Mouse (Mus musculus) midbrain, embryonic 10.5 days (tissue): ENCODE results near the gene Gabarapl2. TPM values are rescaled to one million over a fixed set of nuclear protein-coding genes. Genes with fewer than 3 reads are reported as not detected.
A peak's percentile ranks its signal among the peaks of the same experiment; 100 is the strongest.

Experiments
- DNase-seq: peaks from one replicate; pipeline ENCODE4 v3.0.0-alpha.2; 2017; ENCODE audit warnings: low spot score
- H3K27ac ChIP-seq: fragments of 300-500 bp; sonication (generic); replicated peaks from 2 replicates; pipeline ENCODE4 v1.5.1; 2016; ENCODE audit warnings: mild to moderate bottlenecking
- H3K27me3 ChIP-seq: fragments of 300-500 bp; sonication (generic); 2 replicates; pipeline ENCODE4 v1.6.1; 2016; ENCODE audit warnings: low read depth, mild to moderate bottlenecking; ENCODE audit not compliant: poor library complexity, severe bottlenecking
- H3K36me3 ChIP-seq: fragments of 300-500 bp; sonication (generic); 2 replicates; pipeline ENCODE4 v1.6.1; 2016; ENCODE audit warnings: mild to moderate bottlenecking, moderate library complexity
- H3K4me1 ChIP-seq: fragments of 300-500 bp; sonication (generic); 2 replicates; pipeline ENCODE4 v1.6.1; 2016
- H3K4me3 ChIP-seq: fragments of 300-500 bp; sonication (generic); 2 replicates; pipeline ENCODE4 v1.5.1; 2016; ENCODE audit warnings: mild to moderate bottlenecking, moderate library complexity
- H3K9me3 ChIP-seq: fragments of 300-500 bp; sonication (generic); replicated peaks from 2 replicates; pipeline ENCODE4 v1.6.1; 2016; ENCODE audit warnings: mild to moderate bottlenecking
- WGBS: fragments of 180-500 bp; shearing (Covaris S2); methylation state at CpG from one replicate; pipeline ENCODE4 v1.1.7; 2016; 5-methylcytosine and 5-hydroxymethylcytosine counted together
- polyA plus RNA-seq: library from polyadenylated mRNA; unstranded; fragments of >200 nt; fragmentation: Nextera tagmentation; extraction: Ambion mirVana; gene quantifications from 2 replicates; pipeline ENCODE4 v1.2.1, GENCODE M21; 2016

Gene Gabarapl2
- polyA plus RNA-seq, 1 experiment from 2014 or later: 235 TPM

DNA sequence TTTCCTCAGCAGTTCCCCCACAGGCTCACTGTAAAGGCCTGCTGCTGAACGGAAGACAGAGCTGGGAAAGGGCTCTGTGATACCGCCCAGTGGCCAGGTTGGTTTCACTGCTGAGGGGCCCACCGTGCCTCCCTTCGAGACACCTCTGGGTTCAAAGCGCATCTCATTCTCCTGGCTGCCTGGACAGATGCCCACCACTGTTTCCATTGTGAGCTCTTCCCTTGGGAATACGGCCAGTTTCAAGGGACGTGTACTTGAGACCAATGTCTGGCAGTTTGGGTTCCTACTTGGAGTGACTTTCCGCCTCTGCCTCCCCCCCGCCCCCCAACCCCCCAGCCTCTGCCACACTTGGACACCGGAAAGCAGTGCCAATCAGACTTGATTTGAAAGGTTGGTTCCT lies 22.6 kb downstream of the Gabarapl2 start:
- peaks cover 10% of the 10 kb centered on the region for H3K4me1 ChIP-seq
- 0 out of 2 replicates have a peak overlapping the region, but pooled peaks have one; percentile 3 for H3K27ac ChIP-seq
- H3K27me3 ChIP-seq: no peaks in the 10 kb centered on the region
- H3K4me3 ChIP-seq: no peak overlapping the region
- H3K9me3 ChIP-seq: no peaks in the 10 kb centered on the region
- WGBS: 69% methylated on average over 10 of the region's 10 CpGs
- peaks cover 40% of the 10 kb centered on the region for H3K36me3 ChIP-seq
- DNase-seq: no peak

DNA sequence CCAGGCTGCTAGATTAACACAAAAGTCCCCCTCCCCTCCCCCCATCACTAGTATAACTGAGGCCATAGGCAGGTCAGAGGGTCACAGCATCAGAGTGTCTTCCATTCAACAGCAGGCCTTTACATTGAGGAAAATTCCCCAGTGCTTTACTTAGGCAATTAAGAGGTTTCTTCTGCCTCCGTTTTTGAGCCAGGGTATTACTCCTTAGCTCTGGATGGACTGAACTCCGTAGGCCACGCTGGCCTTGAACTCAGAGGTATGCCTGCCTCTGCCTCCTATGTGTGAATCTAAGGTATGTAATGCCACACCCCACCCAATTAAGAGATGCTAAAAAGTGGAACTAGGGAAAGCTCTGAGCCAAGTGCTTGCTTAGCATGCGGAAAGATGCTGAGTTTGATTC lies 23.0 kb downstream of the Gabarapl2 start:
- no peak overlapping the region for H3K4me3 ChIP-seq
- DNase-seq: no peak
- H3K27me3 ChIP-seq: no peaks in the 10 kb centered on the region
- no peaks in the 10 kb centered on the region for H3K9me3 ChIP-seq
- peaks cover 10% of the 10 kb centered on the region for H3K4me1 ChIP-seq
- 73% methylated on average over 4 of the region's 4 CpGs for WGBS
- H3K27ac ChIP-seq: no peak overlapping the region
- peaks cover 40% of the 10 kb centered on the region for H3K36me3 ChIP-seq

DNA sequence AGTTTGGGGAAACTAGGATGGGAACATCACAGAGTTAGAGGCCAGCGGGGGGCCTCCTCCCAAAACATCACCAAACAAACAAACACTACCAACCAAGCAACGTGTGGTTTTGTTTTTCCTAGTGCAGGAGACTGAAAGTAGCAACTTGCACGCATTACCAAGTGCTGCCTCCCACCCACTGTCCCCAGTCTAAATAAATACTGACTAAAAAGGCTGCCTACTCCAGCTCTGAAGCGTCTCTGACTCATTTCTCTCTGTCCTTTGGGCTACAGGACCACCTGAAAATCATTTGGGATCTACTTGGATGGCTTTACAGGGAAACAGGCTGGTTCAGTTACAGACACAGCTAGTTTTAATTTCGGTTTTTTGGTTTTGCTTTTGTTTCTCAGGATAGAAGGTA lies 23.8 kb downstream of the Gabarapl2 start:
- WGBS: 58% methylated on average over 5 of the region's 5 CpGs
- DNase-seq: no peak
- H3K36me3 ChIP-seq: peaks cover 35% of the 10 kb centered on the region

DNA sequence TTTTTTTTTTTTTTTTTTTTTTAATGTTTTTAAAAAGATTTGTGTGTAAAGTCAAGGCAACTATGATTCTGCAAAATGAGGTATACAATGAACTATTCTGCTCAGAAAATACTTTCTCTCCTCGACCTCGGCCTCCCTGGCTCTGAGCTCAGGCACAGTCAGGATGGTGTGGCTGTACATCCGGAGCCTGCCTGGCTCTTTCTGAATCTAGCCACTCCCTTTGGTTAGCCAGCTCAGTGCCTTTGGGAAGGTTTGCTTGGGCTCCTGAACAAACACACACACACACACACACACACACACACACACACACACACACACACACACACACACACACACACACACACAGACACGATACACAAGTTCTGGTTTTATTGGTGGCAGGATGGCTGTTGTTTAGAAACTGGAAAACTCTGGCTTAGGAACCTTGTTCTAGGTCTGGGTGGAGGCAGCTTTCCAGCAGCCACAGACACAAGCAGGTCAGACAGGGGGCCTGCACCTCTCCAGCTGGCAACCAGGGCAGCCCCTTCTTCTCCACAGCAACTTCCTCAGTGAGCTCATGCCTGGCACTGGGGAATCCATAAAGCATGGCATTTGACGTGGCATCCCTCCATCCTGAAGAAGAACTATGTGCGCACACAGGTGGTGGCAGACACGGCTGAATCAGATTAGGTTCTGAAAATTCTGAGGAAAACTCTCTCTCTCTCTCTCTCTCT lies 24.5 kb downstream of the Gabarapl2 start:
- no peak overlapping the region for H3K27ac ChIP-seq
- H3K27me3 ChIP-seq: no peaks in the 10 kb centered on the region
- 76% methylated on average over 7 of the region's 7 CpGs for WGBS
- peaks cover 32% of the 10 kb centered on the region for H3K36me3 ChIP-seq
- H3K9me3 ChIP-seq: no peaks in the 10 kb centered on the region
- H3K4me3 ChIP-seq: no peak overlapping the region
- no peak for DNase-seq
- H3K4me1 ChIP-seq: peaks cover 10% of the 10 kb centered on the region

More for the DNA sequence above, 23.8 kb downstream of the Gabarapl2 start:
- no peaks in the 10 kb centered on the region for H3K9me3 ChIP-seq
- H3K4me3 ChIP-seq: no peak overlapping the region
- H3K4me1 ChIP-seq: peaks cover 10% of the 10 kb centered on the region
- H3K27me3 ChIP-seq: no peaks in the 10 kb centered on the region
- no peak overlapping the region for H3K27ac ChIP-seq

DNA sequence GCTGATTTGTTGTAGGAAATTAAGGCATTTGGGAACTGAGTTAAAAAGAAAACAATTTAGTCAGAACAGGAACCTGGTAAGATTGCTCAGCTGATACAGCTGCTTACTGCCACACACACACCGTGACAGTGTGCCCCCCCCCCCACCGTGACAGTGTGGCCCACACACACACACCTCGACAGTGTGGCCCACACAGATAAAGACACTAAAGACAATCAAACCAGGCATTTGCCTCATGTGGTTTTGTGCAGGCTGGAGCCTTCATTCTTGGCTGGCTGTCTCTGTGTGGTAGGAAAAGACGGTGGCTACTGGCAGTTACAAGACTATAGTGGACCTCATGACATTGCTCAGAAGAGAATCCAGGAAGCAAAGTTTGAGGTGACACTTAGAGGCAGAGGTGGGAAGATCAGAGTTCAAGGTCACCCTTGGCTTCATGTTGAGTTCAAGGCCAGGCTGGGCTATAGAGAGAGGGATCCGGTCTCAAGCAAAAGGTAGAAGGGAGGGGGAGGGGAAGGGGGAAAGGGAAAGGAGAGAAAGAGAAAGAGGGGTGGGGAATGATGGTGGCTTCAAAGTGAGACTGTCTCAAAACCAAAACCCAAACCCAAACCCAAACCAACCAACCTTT lies 26.9 kb downstream of the Gabarapl2 start:
- no peak for DNase-seq

DNA sequence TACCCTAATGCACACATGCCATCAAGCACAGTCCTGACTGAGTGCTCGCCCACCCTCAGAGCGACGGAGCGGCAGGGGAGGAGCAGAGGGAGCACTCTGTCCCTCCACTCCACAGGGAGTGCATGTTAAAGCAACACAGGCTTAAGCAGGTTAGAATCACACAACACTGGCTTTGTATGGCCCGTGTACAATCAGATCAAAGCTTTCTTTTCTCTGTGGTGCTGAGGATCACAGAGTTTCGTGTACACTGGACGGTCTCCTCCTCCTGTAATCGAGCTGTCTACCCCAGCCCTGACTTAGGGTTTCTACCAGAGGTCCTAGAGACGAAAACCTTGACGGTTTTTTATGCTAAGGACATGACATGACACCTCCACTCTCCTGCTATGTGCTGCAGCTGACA lies 28.0 kb downstream of the Gabarapl2 start:
- WGBS: 78% methylated on average over 10 of the region's 10 CpGs
- peaks cover 4% of the 10 kb centered on the region for H3K4me1 ChIP-seq
- no peak overlapping the region for H3K4me3 ChIP-seq
- H3K27ac ChIP-seq: no peak overlapping the region
- H3K27me3 ChIP-seq: no peaks in the 10 kb centered on the region
- peaks cover 59% of the 10 kb centered on the region for H3K36me3 ChIP-seq
- peaks cover 4% of the 10 kb centered on the region; the same call in 1 of the 2 replicates for H3K9me3 ChIP-seq
- DNase-seq: no peak

More for the DNA sequence above, 26.9 kb downstream of the Gabarapl2 start:
- peaks cover 47% of the 10 kb centered on the region for H3K36me3 ChIP-seq
- H3K4me1 ChIP-seq: peaks cover 10% of the 10 kb centered on the region
- H3K27me3 ChIP-seq: no peaks in the 10 kb centered on the region
- no peak overlapping the region for H3K27ac ChIP-seq
- H3K4me3 ChIP-seq: no peak overlapping the region
- H3K9me3 ChIP-seq: no peaks in the 10 kb centered on the region
- 92% methylated on average over 5 of the region's 5 CpGs for WGBS

DNA sequence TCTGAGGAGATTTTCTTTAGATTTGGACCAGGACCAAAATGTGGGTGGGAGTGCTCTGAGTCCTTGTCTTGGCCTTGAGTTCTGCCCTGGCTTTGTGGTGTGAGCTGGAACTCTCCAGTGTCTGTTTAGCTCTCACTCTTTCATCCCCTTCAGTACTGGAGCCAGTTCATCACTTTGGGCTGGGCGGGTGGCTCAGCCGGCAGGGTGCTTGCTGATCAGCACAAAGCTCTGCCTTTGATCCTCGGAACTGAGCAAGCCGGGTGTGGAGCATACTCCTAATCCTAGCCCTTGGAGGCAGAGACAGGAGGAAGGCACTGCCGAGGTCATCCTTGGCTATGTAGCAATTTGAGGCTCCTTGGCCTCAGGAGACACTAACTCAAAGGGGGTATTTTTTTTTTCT lies 28.5 kb downstream of the Gabarapl2 start:
- Histone ChIP-seq H3K4me3 (no peak overlapping the region), H3K4me1 (no peaks in the 10 kb centered on the region), H3K9me3 (peaks cover 8% of the 10 kb centered on the region), H3K36me3 (peaks cover 63% of the 10 kb centered on the region), H3K27ac (no peak overlapping the region), H3K27me3 (no peaks in the 10 kb centered on the region)
- WGBS: 31% methylated on average over 5 of the region's 5 CpGs
- no peak for DNase-seq

DNA sequence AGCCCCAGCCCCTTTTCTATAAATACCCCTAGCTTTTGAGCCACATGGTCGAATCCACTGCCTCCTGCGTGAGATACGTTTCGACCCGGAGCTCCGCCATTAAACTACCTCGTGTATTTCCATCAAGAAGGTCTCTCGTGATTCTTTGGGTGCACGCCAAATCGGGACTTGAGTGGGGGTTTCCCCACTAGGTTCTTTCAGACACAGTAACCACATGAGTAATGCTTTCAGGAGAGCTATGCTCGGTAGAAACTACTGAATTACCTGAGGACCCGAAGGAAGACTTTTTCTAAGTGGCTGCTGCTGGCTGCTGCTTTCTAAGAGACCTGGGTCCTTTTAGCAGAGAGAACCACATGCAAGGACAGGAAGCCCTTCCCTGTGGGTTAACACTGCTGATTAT lies 33.6 kb downstream of the Gabarapl2 start:
- Histone ChIP-seq H3K9me3 (peaks cover 12% of the 10 kb centered on the region), H3K4me1 (peaks cover 4% of the 10 kb centered on the region; the same call in 1 of the 2 replicates), H3K36me3 (peaks cover 90% of the 10 kb centered on the region), H3K27me3 (no peaks in the 10 kb centered on the region), H3K4me3 (no peak overlapping the region), H3K27ac (no peak overlapping the region)
- WGBS: 97% methylated on average over 12 of the region's 12 CpGs
- no peak for DNase-seq

DNA sequence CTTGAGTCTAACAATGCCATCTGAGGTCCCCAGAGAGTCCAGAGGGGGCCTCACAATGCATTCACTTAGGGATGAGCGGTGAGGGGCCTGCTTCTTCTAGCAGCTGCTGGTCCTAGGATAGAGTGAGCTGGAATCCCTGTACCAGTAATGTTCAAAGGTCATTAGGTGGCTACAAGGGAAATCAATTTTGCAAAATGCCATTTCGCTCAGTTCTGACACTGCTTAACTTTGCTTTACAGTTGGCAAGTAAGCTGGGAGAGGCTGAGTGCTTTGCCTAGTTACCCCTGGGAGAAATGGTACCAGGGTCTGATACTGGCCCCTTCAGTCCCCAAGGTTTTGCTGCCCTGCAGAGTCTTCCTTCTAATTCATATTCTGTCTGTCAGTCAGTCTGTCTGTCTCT lies 35.2 kb downstream of the Gabarapl2 start:
- Histone ChIP-seq H3K27ac (no peak overlapping the region), H3K27me3 (no peaks in the 10 kb centered on the region), H3K36me3 (peaks cover 95% of the 10 kb centered on the region), H3K4me3 (no peak overlapping the region), H3K9me3 (peaks cover 12% of the 10 kb centered on the region), H3K4me1 (peaks cover 4% of the 10 kb centered on the region; the same call in 1 of the 2 replicates)
- no peak for DNase-seq
- WGBS: 95% methylated on average over 2 of the region's 2 CpGs

DNA sequence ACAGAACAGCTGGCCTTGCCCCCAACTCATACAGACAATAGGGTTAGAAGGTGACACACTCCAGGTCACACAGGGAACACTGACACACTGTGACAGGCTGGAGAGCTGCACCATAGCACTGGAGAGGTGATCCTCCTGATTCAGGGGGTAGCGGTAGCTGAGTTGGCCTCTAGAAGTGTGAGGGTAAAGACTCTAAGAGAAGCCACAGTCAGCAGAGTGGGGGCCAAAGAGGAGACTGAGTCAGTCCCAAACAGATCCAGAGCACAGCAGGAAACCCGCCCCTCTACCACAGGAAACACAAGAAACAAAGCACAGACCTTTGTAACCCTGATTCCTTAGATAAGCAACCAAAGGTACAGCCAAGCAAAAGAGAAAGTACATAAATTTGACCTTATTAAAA lies 35.8 kb downstream of the Gabarapl2 start:
- Histone ChIP-seq H3K4me3 (no peak overlapping the region), H3K27ac (no peak overlapping the region), H3K4me1 (peaks cover 4% of the 10 kb centered on the region; the same call in 1 of the 2 replicates), H3K27me3 (no peaks in the 10 kb centered on the region), H3K36me3 (peaks cover 93% of the 10 kb centered on the region), H3K9me3 (peaks cover 12% of the 10 kb centered on the region)
- no peak for DNase-seq
- WGBS: 90% methylated on average over 2 of the region's 2 CpGs

DNA sequence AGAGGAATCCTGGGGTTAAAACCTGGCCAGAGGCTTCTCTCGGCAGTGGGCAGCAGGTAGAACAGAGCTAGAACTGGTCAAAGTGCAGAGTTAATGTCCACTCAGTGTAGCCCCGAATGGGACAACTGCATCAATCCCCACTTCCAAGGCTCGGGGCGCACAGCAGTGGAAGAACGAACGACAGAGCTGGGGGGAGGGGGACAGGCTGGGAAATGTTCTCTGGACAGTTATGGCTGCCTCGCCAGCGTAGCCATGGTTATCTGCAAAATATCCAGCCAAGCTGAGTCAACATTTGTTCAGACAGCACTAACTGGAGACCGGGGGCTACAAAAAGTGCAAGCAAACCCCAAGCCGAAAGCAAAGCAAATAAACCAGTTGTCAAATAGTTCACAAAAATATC lies 37.6 kb downstream of the Gabarapl2 start:
- H3K4me3 ChIP-seq: no peak overlapping the region
- H3K4me1 ChIP-seq: peaks cover 4% of the 10 kb centered on the region; the same call in 1 of the 2 replicates
- peaks cover 93% of the 10 kb centered on the region for H3K36me3 ChIP-seq
- no peaks in the 10 kb centered on the region for H3K27me3 ChIP-seq
- WGBS: 87% methylated on average over 10 of the region's 10 CpGs
- peaks cover 12% of the 10 kb centered on the region for H3K9me3 ChIP-seq
- DNase-seq: no peak
- H3K27ac ChIP-seq: peak overlapping the region; percentile 70; the same call in 1 of the 2 replicates

DNA sequence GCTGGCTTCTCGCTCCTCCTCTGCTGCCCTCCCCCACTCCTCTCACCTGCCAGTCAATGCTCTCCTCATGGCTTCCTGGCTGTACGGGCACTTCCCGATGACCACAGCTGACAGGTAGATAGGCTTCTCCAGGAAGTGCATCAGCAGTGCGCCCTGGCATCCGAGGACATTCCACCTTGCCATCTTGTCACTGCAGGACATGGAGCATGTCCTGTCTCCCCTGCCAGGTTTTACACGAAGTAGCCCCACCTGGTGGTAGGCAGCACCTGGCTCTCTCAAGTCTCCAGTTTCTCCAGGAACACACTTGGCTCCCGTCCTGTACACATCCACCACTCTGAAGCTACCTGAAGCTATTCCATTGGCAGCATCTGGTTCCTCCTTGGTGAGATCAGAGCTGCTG lies 41.6 kb downstream of the Gabarapl2 start:
- Histone ChIP-seq H3K36me3 (peaks cover 89% of the 10 kb centered on the region), H3K4me1 (peaks cover 4% of the 10 kb centered on the region; the same call in 1 of the 2 replicates), H3K9me3 (no peaks in the 10 kb centered on the region), H3K27me3 (no peaks in the 10 kb centered on the region), H3K27ac (no peak overlapping the region), H3K4me3 (no peak overlapping the region)
- no peak for DNase-seq
- WGBS: 84% methylated on average over 7 of the region's 7 CpGs

DNA sequence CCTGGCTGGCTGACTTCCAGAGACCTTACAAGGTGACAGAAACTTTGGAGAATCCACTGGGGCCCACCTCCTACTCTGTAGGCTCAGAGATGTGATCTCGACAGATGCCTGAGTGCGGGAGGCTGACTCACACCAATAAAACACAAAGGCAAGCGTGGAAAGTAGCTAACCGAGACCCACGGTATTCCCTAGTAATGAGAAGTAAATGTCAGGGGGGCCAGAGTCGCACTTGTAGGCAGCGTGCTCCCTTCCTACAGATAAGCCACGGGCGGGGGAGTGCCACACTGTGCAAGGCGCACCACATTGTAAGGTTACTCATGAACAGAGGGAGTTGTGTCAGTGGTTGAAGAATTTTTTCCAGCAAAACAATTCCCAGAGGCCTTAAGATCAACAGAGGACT lies 44.0 kb downstream of the Gabarapl2 start:
- 86% methylated on average over 10 of the region's 10 CpGs for WGBS
- H3K4me3 ChIP-seq: no peak overlapping the region
- no peak for DNase-seq
- no peaks in the 10 kb centered on the region for H3K27me3 ChIP-seq
- H3K27ac ChIP-seq: no peak overlapping the region
- H3K4me1 ChIP-seq: no peaks in the 10 kb centered on the region
- peaks cover 90% of the 10 kb centered on the region for H3K36me3 ChIP-seq
- H3K9me3 ChIP-seq: no peaks in the 10 kb centered on the region
